Mouse (Mus musculus) thymus, adult 2 months (tissue): ENCODE results near the gene Msrb2.

Experiments used
- CTCF ChIP-seq: fragments of 200-500 bp; IDR thresholded peaks from 2 replicates; pipeline ENCODE4 v1.5.1; 2012; ENCODE audit warnings: mild to moderate bottlenecking, control low read depth, low read length, moderate library complexity, borderline replicate concordance; ENCODE audit not compliant: control insufficient read depth, poor library complexity, insufficient read depth; ENCODE audit errors: extremely low read depth
- POLR2A ChIP-seq: fragments of 200-500 bp; IDR thresholded peaks from 2 replicates; pipeline ENCODE4 v1.6.1; 2012; ENCODE audit warnings: mild to moderate bottlenecking, low read length, control low read depth, moderate library complexity; ENCODE audit not compliant: control insufficient read depth, poor library complexity, insufficient read depth; ENCODE audit errors: extremely low read depth

GRCm38 (mm10) chr2:19392793-19393192 lies 21.6 kb downstream of the Msrb2 start:
- TF ChIP-seq CTCF (no peak), POLR2A (no peak)
